Mouse (Mus musculus) hindbrain, embryonic 11.5 days (tissue): ENCODE results near the gene Tyw1. TPM values are rescaled to one million over a fixed set of nuclear protein-coding genes. Genes with fewer than 3 reads are reported as not detected.
"Not testable (repeated sequence)": the region's sequence is repeated elsewhere in the genome, so short reads cannot be mapped to it uniquely, and the experiment has no call there.

Experiments used
- ATAC-seq: fragments of 200-750 bp; cut with Nextera tagmentation; 2 replicates; pipeline ENCODE4 v1.8.0; 2017; ENCODE audit warnings: mild to moderate bottlenecking, moderate TSS enrichment, moderate library complexity; ENCODE audit not compliant: low FRiP score
- DNase-seq: peaks from one replicate; pipeline ENCODE4 v3.0.0-alpha.2; 2015; ENCODE audit warnings: low spot score
- H3K27ac ChIP-seq: fragments of 300-500 bp; sonication (generic); 2 replicates; pipeline ENCODE4 v1.5.1; 2014; ENCODE audit warnings: mild to moderate bottlenecking, low read depth, low read length
- H3K27me3 ChIP-seq: fragments of 300-500 bp; sonication (generic); 2 replicates; pipeline ENCODE4 v1.6.1; 2014; ENCODE audit warnings: mild to moderate bottlenecking, low read length, moderate library complexity, mixed read lengths; ENCODE audit not compliant: control insufficient read depth, insufficient read depth
- H3K36me3 ChIP-seq: fragments of 300-500 bp; sonication (generic); 2 replicates; pipeline ENCODE4 v1.6.1; 2014; ENCODE audit warnings: mild to moderate bottlenecking, low read length, moderate library complexity, mixed read lengths; ENCODE audit not compliant: control insufficient read depth, insufficient read depth
- H3K4me1 ChIP-seq: fragments of 300-500 bp; sonication (generic); replicated peaks from 2 replicates; pipeline ENCODE4 v1.6.1; 2014; ENCODE audit warnings: low read length, mixed read lengths; ENCODE audit not compliant: control insufficient read depth, insufficient read depth
- H3K4me2 ChIP-seq: fragments of 300-500 bp; sonication (generic); replicated peaks from 2 replicates; pipeline ENCODE4 v1.6.1; 2014; ENCODE audit warnings: mild to moderate bottlenecking, low read depth, low read length
- H3K4me3 ChIP-seq: fragments of 300-500 bp; sonication (generic); 2 replicates; pipeline ENCODE4 v1.5.1; 2014; ENCODE audit warnings: low read depth, low read length
- H3K9ac ChIP-seq: fragments of 300-500 bp; sonication (generic); 2 replicates; pipeline ENCODE4 v1.6.1; 2014; ENCODE audit warnings: low read depth, low read length
- H3K9me3 ChIP-seq: fragments of 300-500 bp; sonication (generic); 2 replicates; pipeline ENCODE4 v1.6.1; 2016; ENCODE audit warnings: low read length; ENCODE audit not compliant: control insufficient read depth
- WGBS: fragments of 180-500 bp; shearing (Covaris S2); extraction: QIAGEN DNeasy Blood & Tissue Kit; methylation state at CpG from one replicate; pipeline ENCODE4 v1.1.7; 2014; 5-methylcytosine and 5-hydroxymethylcytosine counted together
- polyA plus RNA-seq: library from polyadenylated mRNA; unstranded; fragments of >200 nt; fragmentation: Nextera tagmentation; extraction: Ambion mirVana; gene quantifications from 2 replicates; pipeline ENCODE4 v1.2.1, GENCODE M21; 2014

Tyw1 gene
- polyA plus RNA-seq, 1 experiment from 2014 or later, result 29.1 TPM

GRCm38 (mm10) chr5:130254164-130255016 is 1.0 kb upstream of the Tyw1 start:
- Histone ChIP-seq H3K9me3 (no peaks in the 10 kb centered on the region), H3K9ac (peak overlapping the region; percentile 71), H3K4me1 (no peaks in the 10 kb centered on the region), H3K4me3 (peak overlapping the region; percentile 54), H3K4me2 (peak overlapping the region; percentile 68), H3K27ac (peak overlapping the region; percentile 56; the same call in 1 of the 2 replicates), H3K36me3 (no peaks in the 10 kb centered on the region; the same call in 1 of the 2 replicates), H3K27me3 (no peaks in the 10 kb centered on the region)
- DNase-seq (peak; percentile 44), ATAC-seq (no peak)
- WGBS, result 20% methylated on average over 19 of the region's 19 CpGs

- Histone ChIP-seq H3K9ac (peak overlapping the region; percentile 36; the same call in 1 of the 2 replicates), H3K4me3 (peak overlapping the region; percentile 69), H3K4me2 (peak overlapping the region; percentile 77)
- 31% methylated on average over 20 of the region's 20 CpGs for WGBS
- not testable (repeated sequence) for H3K36me3 ChIP-seq, H3K4me1 ChIP-seq, H3K9me3 ChIP-seq, H3K27me3 ChIP-seq, DNase-seq, H3K27ac ChIP-seq
- peak; percentile 16; the same call in 1 of the 2 replicates for ATAC-seq
Measured at GRCm38 (mm10) chr5:130255799-130256525, 543 bp downstream of the Tyw1 start.

GRCm38 (mm10) chr5:130256678-130257271 is 1.4 kb downstream of the Tyw1 start:
- H3K9me3 ChIP-seq, result no peaks in the 10 kb centered on the region
- WGBS, result under 1% methylated on average over 25 of the region's 25 CpGs
- peak overlapping the region; percentile 77 for H3K4me2 ChIP-seq

GRCm38 (mm10) chr5:130257303-130257702 is 1.9 kb downstream of the Tyw1 start:
- ATAC-seq, result 0 out of 2 replicates have a peak, but pooled peaks have one; percentile 4
- Histone ChIP-seq H3K4me2 (peak overlapping the region; percentile 77), H3K4me1 (no peaks in the 10 kb centered on the region), H3K36me3 (no peaks in the 10 kb centered on the region), H3K9ac (peak overlapping the region; percentile 79), H3K27me3 (no peaks in the 10 kb centered on the region), H3K27ac (0 out of 2 replicates have a peak overlapping the region, but pooled peaks have one; percentile 42), H3K4me3 (peak overlapping the region; percentile 69), H3K9me3 (no peaks in the 10 kb centered on the region)
- 13% methylated on average over 8 of the region's 8 CpGs for WGBS
- DNase-seq, result no peak

More at GRCm38 (mm10) chr5:130256678-130257271, 1.4 kb downstream of the Tyw1 start:
- Histone ChIP-seq H3K9ac (peak overlapping the region; percentile 79), H3K36me3 (no peaks in the 10 kb centered on the region), H3K27ac (0 out of 2 replicates have a peak overlapping the region, but pooled peaks have one; percentile 42), H3K27me3 (no peaks in the 10 kb centered on the region), H3K4me1 (no peaks in the 10 kb centered on the region), H3K4me3 (peak overlapping the region; percentile 69)
- DNase-seq, result peak; percentile 90
- ATAC-seq, result peak; percentile 93

- no peaks in the 10 kb centered on the region for H3K9me3 ChIP-seq
- no peaks in the 10 kb centered on the region for H3K4me1 ChIP-seq
- no peak overlapping the region for H3K27ac ChIP-seq
- H3K4me3 ChIP-seq, result no peak overlapping the region
- 79% methylated on average over 11 of the region's 11 CpGs for WGBS
- H3K9ac ChIP-seq, result no peak overlapping the region
- ATAC-seq (no peak), DNase-seq (no peak)
- no peak overlapping the region for H3K4me2 ChIP-seq
- peaks cover 8% of the 10 kb centered on the region; the same call in 1 of the 2 replicates for H3K36me3 ChIP-seq
- H3K27me3 ChIP-seq, result no peaks in the 10 kb centered on the region
Measured at GRCm38 (mm10) chr5:130263454-130263853, 8.0 kb downstream of the Tyw1 start.

GRCm38 (mm10) chr5:130264433-130265005 is 9.1 kb downstream of the Tyw1 start:
- Histone ChIP-seq H3K27ac (no peak overlapping the region), H3K4me2 (no peak overlapping the region), H3K9me3 (no peaks in the 10 kb centered on the region), H3K9ac (no peak overlapping the region), H3K36me3 (peaks cover 8% of the 10 kb centered on the region; the same call in 1 of the 2 replicates), H3K4me3 (no peak overlapping the region), H3K27me3 (no peaks in the 10 kb centered on the region), H3K4me1 (no peaks in the 10 kb centered on the region)
- WGBS, result 94% methylated on average over 6 of the region's 6 CpGs
- no peak for ATAC-seq
- no peak for DNase-seq

GRCm38 (mm10) chr5:130266651-130267050 is 11.2 kb downstream of the Tyw1 start:
- WGBS, result 90% methylated on average over 7 of the region's 7 CpGs
- H3K36me3 ChIP-seq, result peaks cover 8% of the 10 kb centered on the region; the same call in 1 of the 2 replicates

GRCm38 (mm10) chr5:130267316-130267715 is 11.9 kb downstream of the Tyw1 start:
- WGBS, result 88% methylated on average over 1 of the region's 1 CpGs
- H3K9ac ChIP-seq, result no peak overlapping the region
- no peak overlapping the region for H3K4me3 ChIP-seq
- H3K4me2 ChIP-seq, result no peak overlapping the region
- H3K27ac ChIP-seq, result no peak overlapping the region
- no peaks in the 10 kb centered on the region for H3K9me3 ChIP-seq
- H3K4me1 ChIP-seq, result no peaks in the 10 kb centered on the region
- H3K27me3 ChIP-seq, result no peaks in the 10 kb centered on the region
- peak; percentile 23 for DNase-seq
- no peak for ATAC-seq
- H3K36me3 ChIP-seq, result peaks cover 8% of the 10 kb centered on the region; the same call in 1 of the 2 replicates

More at GRCm38 (mm10) chr5:130266651-130267050, 11.2 kb downstream of the Tyw1 start:
- no peak overlapping the region for H3K9ac ChIP-seq
- no peak overlapping the region for H3K4me3 ChIP-seq
- no peaks in the 10 kb centered on the region for H3K4me1 ChIP-seq
- H3K27me3 ChIP-seq, result no peaks in the 10 kb centered on the region
- no peak overlapping the region for H3K27ac ChIP-seq
- no peaks in the 10 kb centered on the region for H3K9me3 ChIP-seq
- peak; percentile 51 for DNase-seq
- no peak for ATAC-seq
- H3K4me2 ChIP-seq, result no peak overlapping the region
